Comparison of ENCODE assay signal across 23 mouse cellular contexts in the genomic region with DNA sequence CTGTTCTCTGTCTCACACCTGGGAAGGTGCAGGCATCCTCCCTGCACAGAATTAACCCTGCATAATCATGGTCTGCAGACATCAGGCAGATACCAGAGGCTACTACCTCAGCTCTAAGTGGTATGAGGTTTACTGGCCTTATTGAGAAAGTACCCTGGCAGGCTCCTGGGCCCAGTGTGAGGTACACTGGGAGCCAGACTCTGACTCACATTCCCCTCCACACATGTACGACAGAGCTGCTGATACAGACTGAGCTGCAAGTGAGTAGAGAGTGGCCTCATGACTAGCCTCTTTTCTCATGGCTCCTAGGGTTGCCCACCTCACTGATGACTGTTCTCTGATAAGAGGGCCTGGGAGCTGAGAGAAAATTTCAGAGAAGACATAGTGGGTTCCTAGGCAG.
"Had no signal": no experiment of that assay in that cellular context is flagged by ENCODE, and none has a peak within 500 bp of the region (broad histone marks: within the 10 kb centered on the region; RNA-seq: fewer than 3 reads in every experiment).

No protein-coding gene starts in this region.

- DNase-seq: kidney, postnatal 25 days; left cerebral cortex, postnatal 4 days; liver, postnatal 0 days; lung, embryonic 14.5 days; midbrain, embryonic 14.5 days; right cerebral cortex, adult 18-20 months; right cerebral cortex, postnatal 14 days; right cerebral cortex, postnatal 4 days; thymus, adult 2 months; thymus, postnatal 14 days; thymus, postnatal 4 days had no signal

- H3K9me3 ChIP-seq: limb, embryonic 12.5 days; limb, embryonic 15.5 days; megakaryocyte, embryonic 14.5 days; neural tube, embryonic 12.5 days; neural tube, embryonic 15.5 days had no signal

- H3K27me3 ChIP-seq: limb, embryonic 12.5 days; limb, embryonic 15.5 days; neural tube, embryonic 12.5 days; neural tube, embryonic 15.5 days had no signal

- H3K4me1 ChIP-seq: limb, embryonic 12.5 days; limb, embryonic 15.5 days; megakaryocyte, embryonic 14.5 days; neural tube, embryonic 12.5 days; neural tube, embryonic 15.5 days had no signal

- H3K36me3 ChIP-seq: limb, embryonic 12.5 days; limb, embryonic 15.5 days; neural tube, embryonic 12.5 days had no signal

- H3K4me2 ChIP-seq: limb, embryonic 12.5 days; limb, embryonic 15.5 days; liver, embryonic 11.5 days; lung, embryonic 14.5 days; midbrain, embryonic 11.5 days; neural tube, embryonic 12.5 days; neural tube, embryonic 15.5 days had no signal

- H3K27ac ChIP-seq: kidney, postnatal 0 days; layer of hippocampus, adult 2 months; limb, embryonic 12.5 days; limb, embryonic 15.5 days; liver, embryonic 14.5 days; neural tube, embryonic 12.5 days; neural tube, embryonic 15.5 days; stomach, postnatal 0 days had no signal

- H3K4me3 ChIP-seq: layer of hippocampus, adult 2 months; limb, embryonic 12.5 days; limb, embryonic 15.5 days; megakaryocyte, embryonic 14.5 days; neural tube, embryonic 12.5 days; neural tube, embryonic 15.5 days had no signal

- ATAC-seq: liver, postnatal 0 days; lung, postnatal 0 days had no signal

- H3K9ac ChIP-seq: limb, embryonic 12.5 days; limb, embryonic 15.5 days; liver, embryonic 14.5 days; liver, postnatal 0 days; lung, embryonic 14.5 days; neural tube, embryonic 12.5 days; neural tube, embryonic 15.5 days had no signal
